Mouse (Mus musculus): ENCODE results near the gene Foxm1. TPM values are rescaled to one million over a fixed set of nuclear protein-coding genes. Genes with fewer than 3 reads are reported as not detected.

The Foxm1 gene
- polyA plus RNA-seq, 1 experiment from 2014 or later = 4.8 TPM

DNA sequence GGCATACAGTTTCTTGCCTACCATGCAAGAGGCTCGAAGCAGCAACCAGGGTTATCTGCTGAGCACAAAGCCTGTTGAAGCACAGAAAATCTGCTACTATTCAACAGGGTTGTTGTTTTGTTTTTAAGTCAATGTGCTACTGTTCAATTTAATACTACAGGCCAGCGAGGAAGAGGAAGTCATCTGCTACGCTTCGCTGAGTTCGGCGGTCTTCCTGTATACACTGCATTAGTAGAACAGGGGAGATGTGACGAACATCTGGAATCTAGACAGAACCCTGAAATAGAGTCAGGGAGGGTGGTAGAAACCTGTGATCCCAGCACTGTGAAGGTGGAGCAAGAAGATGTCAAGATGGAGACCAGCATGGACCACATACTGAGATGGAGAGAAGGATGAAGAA is 21.0 kb downstream of the Foxm1 start:
- Histone ChIP-seq H3K36me3 (ENCODE audit: control insufficient read depth, insufficient read depth, low read length) (no peaks in the 10 kb centered on the region), H3K9ac (ENCODE audit: low read depth, low read length) (no peak overlapping the region), H3K4me3 (ENCODE audit: low read depth, low read length) (no peak overlapping the region), H3K9me3 (replicated peaks; ENCODE audit: control insufficient read depth, low read length, poor library complexity, severe bottlenecking) (no peaks in the 10 kb centered on the region), H3K27me3 (ENCODE audit: control insufficient read depth, insufficient read depth, low read depth, low read length) (no peaks in the 10 kb centered on the region), H3K4me2 (ENCODE audit: low read length) (no peak overlapping the region), H3K4me1 (ENCODE audit: control insufficient read depth, insufficient read depth, low read length) (no peaks in the 10 kb centered on the region), H3K27ac (ENCODE audit: low read length) (no peak overlapping the region)
- WGBS = 82% methylated on average over 7 of the region's 7 CpGs
- ATAC-seq = no peak

GRCm38 (mm10) chr6:128385026-128385425 is 22.3 kb downstream of the Foxm1 start:
- H3K27ac ChIP-seq (ENCODE audit: low read length) = no peak overlapping the region
- H3K9ac ChIP-seq (ENCODE audit: low read depth, low read length) = no peak overlapping the region
- no peak for ATAC-seq
- no peaks in the 10 kb centered on the region for H3K36me3 ChIP-seq (ENCODE audit: control insufficient read depth, insufficient read depth, low read length)
- H3K4me3 ChIP-seq (ENCODE audit: low read depth, low read length) = no peak overlapping the region
- H3K27me3 ChIP-seq (ENCODE audit: control insufficient read depth, insufficient read depth, low read depth, low read length) = no peaks in the 10 kb centered on the region
- no peaks in the 10 kb centered on the region for H3K9me3 ChIP-seq (replicated peaks; ENCODE audit: control insufficient read depth, low read length, poor library complexity, severe bottlenecking)
- H3K4me2 ChIP-seq (ENCODE audit: low read length) = no peak overlapping the region
- WGBS = 73% methylated on average over 1 of the region's 1 CpGs
- no peaks in the 10 kb centered on the region for H3K4me1 ChIP-seq (ENCODE audit: control insufficient read depth, insufficient read depth, low read length)

DNA sequence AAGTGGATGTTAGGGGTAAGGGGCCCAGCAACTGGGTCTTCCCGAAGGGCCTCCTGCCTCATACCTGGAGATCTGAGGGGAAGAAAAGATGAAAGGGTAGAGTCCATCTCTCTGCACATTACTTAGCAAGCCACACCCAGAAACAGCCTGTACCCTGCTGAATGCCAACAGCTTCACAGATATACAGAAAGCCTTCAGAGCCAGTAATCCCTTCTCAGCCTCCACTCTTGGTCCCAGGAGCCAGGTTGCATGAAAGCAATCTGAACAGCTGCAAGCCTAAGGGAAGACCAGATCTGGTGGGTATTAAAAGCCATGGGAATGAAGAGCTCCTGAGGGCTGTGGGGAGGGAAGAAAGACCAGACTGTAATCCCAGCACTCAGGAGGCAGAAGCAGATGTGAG is 26.4 kb downstream of the Foxm1 start:
- Histone ChIP-seq H3K4me2 (ENCODE audit: low read length) (no peak overlapping the region), H3K27me3 (ENCODE audit: control insufficient read depth, insufficient read depth, low read depth, low read length) (no peaks in the 10 kb centered on the region), H3K9me3 (replicated peaks; ENCODE audit: control insufficient read depth, low read length, poor library complexity, severe bottlenecking) (no peaks in the 10 kb centered on the region), H3K9ac (ENCODE audit: low read depth, low read length) (no peak overlapping the region), H3K4me3 (ENCODE audit: low read depth, low read length) (no peak overlapping the region), H3K27ac (ENCODE audit: low read length) (no peak overlapping the region), H3K36me3 (ENCODE audit: control insufficient read depth, insufficient read depth, low read length) (no peaks in the 10 kb centered on the region), H3K4me1 (ENCODE audit: control insufficient read depth, insufficient read depth, low read length) (no peaks in the 10 kb centered on the region)
- no peak for ATAC-seq
- WGBS = 94% methylated on average over 1 of the region's 1 CpGs

GRCm38 (mm10) chr6:128390683-128391082 is 27.9 kb downstream of the Foxm1 start:
- no peaks in the 10 kb centered on the region for H3K27me3 ChIP-seq (ENCODE audit: control insufficient read depth, insufficient read depth, low read depth, low read length)
- H3K4me2 ChIP-seq (ENCODE audit: low read length) = no peak overlapping the region
- no peak overlapping the region for H3K9ac ChIP-seq (ENCODE audit: low read depth, low read length)
- no peaks in the 10 kb centered on the region for H3K36me3 ChIP-seq (ENCODE audit: control insufficient read depth, insufficient read depth, low read length)
- no peaks in the 10 kb centered on the region for H3K4me1 ChIP-seq (ENCODE audit: control insufficient read depth, insufficient read depth, low read length)
- no peaks in the 10 kb centered on the region for H3K9me3 ChIP-seq (replicated peaks; ENCODE audit: control insufficient read depth, low read length, poor library complexity, severe bottlenecking)
- 37% methylated on average over 1 of the region's 1 CpGs for WGBS
- H3K4me3 ChIP-seq (ENCODE audit: low read depth, low read length) = no peak overlapping the region
- H3K27ac ChIP-seq (ENCODE audit: low read length) = no peak overlapping the region
- no peak for ATAC-seq

- Histone ChIP-seq H3K4me2 (ENCODE audit: low read length) (no peak overlapping the region), H3K36me3 (ENCODE audit: control insufficient read depth, insufficient read depth, low read length) (no peaks in the 10 kb centered on the region), H3K9ac (ENCODE audit: low read depth, low read length) (no peak overlapping the region), H3K4me1 (ENCODE audit: control insufficient read depth, insufficient read depth, low read length) (peaks cover 17% of the 10 kb centered on the region), H3K9me3 (replicated peaks; ENCODE audit: control insufficient read depth, low read length, poor library complexity, severe bottlenecking) (no peaks in the 10 kb centered on the region), H3K27me3 (ENCODE audit: control insufficient read depth, insufficient read depth, low read depth, low read length) (no peaks in the 10 kb centered on the region), H3K4me3 (ENCODE audit: low read depth, low read length) (no peak overlapping the region), H3K27ac (ENCODE audit: low read length) (no peak overlapping the region)
- ATAC-seq = no peak
- 86% methylated on average over 7 of the region's 7 CpGs for WGBS
Measured at GRCm38 (mm10) chr6:128397574-128398261, 35.0 kb downstream of the Foxm1 start.

DNA sequence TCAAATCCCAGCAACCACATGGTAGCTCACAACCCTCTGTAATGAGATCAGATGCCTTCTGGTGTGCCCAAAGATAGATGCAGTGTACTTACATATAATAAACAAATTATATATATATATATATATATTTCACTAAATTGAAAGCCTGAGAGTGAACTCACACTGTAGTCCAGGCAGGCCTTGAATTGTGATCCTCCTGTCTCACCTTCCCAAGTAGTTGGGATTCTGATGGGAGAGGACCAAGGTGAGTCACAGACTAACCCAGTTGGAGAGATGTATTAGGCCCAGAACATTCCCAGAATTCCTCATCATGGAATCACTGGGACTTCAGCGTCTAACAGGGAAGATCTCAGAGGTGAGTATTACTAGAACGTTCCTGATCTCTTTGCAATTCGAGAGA is 36.2 kb downstream of the Foxm1 start, which contains the start of gene Nrip2:
Nrip2 (plus strand) TSS at position 301 of the 400 bp plus-strand sequence.
- no peak for ATAC-seq
- 77% methylated on average over 3 of the region's 3 CpGs for WGBS
- peak within 1 kb of the TSS; percentile 54 for H3K4me2 ChIP-seq (ENCODE audit: low read length)
- H3K9me3 ChIP-seq (replicated peaks; ENCODE audit: control insufficient read depth, low read length, poor library complexity, severe bottlenecking) = no peaks in the 10 kb centered on the region
- peak within 1 kb of the TSS; percentile 28 for H3K4me3 ChIP-seq (ENCODE audit: low read depth, low read length)
- H3K9ac ChIP-seq (ENCODE audit: low read depth, low read length) = peak within 1 kb of the TSS; percentile 60
- H3K4me1 ChIP-seq (ENCODE audit: control insufficient read depth, insufficient read depth, low read length) = peaks cover 17% of the 10 kb centered on the region
- no peaks in the 10 kb centered on the region for H3K36me3 ChIP-seq (ENCODE audit: control insufficient read depth, insufficient read depth, low read length)
- peak within 1 kb of the TSS; percentile 56 for H3K27ac ChIP-seq (ENCODE audit: low read length)
- H3K27me3 ChIP-seq (ENCODE audit: control insufficient read depth, insufficient read depth, low read depth, low read length) = no peaks in the 10 kb centered on the region

DNA sequence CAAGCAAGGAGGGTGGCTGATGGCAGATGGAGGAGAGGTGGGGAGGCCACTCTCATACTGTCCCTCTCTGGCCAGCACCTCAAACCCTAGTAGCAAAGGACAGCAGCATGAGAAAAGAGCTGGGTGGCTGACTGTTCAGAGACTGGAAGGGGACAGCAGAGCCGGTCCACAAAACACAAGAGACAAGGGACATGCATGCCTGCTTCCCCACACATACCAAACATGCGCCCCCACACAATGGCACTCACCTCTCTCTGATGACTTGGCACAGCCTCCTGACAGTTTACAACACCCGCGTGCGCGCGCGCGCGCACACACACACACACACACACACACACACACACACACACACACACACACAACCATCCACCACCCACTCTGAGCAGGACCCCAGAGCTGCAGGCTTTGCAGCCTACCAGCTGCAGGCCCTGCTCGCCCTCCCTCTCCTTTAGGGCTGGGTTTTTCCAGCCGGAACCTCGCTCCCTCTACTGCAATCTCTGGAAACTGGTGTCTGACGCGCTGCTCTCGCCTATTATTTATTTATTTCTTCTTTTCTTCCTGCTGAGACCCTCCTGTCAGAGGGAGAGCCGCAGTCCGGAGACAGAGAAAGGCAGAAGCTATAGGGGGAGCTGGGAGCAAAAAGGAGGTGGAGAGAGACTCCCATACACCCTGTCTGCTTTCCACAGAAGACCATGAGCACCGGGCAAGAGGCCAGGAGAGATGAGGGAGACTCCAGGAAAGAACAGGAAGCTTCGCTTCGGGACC is 36.8 kb downstream of the Foxm1 start:
- no peaks in the 10 kb centered on the region for H3K27me3 ChIP-seq (ENCODE audit: control insufficient read depth, insufficient read depth, low read depth, low read length)
- H3K4me1 ChIP-seq (ENCODE audit: control insufficient read depth, insufficient read depth, low read length) = peaks cover 17% of the 10 kb centered on the region
- peak overlapping the region; percentile 54 for H3K4me2 ChIP-seq (ENCODE audit: low read length)
- peak overlapping the region; percentile 56 for H3K27ac ChIP-seq (ENCODE audit: low read length)
- ATAC-seq = peak; percentile 91
- peak overlapping the region; percentile 60 for H3K9ac ChIP-seq (ENCODE audit: low read depth, low read length)
- H3K36me3 ChIP-seq (ENCODE audit: control insufficient read depth, insufficient read depth, low read length) = no peaks in the 10 kb centered on the region
- WGBS = 32% methylated on average over 21 of the region's 21 CpGs
- no peaks in the 10 kb centered on the region for H3K9me3 ChIP-seq (replicated peaks; ENCODE audit: control insufficient read depth, low read length, poor library complexity, severe bottlenecking)
- peak overlapping the region; percentile 28 for H3K4me3 ChIP-seq (ENCODE audit: low read depth, low read length)

DNA sequence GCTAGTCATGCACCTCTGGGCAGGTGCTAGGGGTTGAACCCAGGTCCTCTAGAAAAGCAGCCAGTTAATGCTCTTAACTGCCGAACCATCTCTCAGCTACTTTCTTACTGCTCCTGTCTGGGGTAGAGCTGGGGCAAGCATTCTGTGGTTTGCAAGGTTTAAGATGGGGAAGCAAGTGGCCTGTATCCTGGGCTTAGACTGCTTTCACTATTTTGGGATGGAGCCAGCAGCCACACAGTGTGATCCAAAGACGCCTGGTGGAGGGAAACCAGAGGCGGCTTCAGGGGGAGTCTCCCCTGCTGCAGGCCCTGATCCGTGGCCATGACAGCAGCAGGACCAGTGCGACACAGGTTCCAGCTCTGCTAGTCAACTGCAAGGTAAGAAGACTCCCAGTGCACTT is 41.9 kb downstream of the Foxm1 start:
- H3K4me1 ChIP-seq (ENCODE audit: control insufficient read depth, insufficient read depth, low read length) = peaks cover 13% of the 10 kb centered on the region
- H3K9me3 ChIP-seq (replicated peaks; ENCODE audit: control insufficient read depth, low read length, poor library complexity, severe bottlenecking) = no peaks in the 10 kb centered on the region
- 62% methylated on average over 5 of the region's 5 CpGs for WGBS
- no peak overlapping the region for H3K9ac ChIP-seq (ENCODE audit: low read depth, low read length)
- peaks cover 13% of the 10 kb centered on the region for H3K36me3 ChIP-seq (ENCODE audit: control insufficient read depth, insufficient read depth, low read length)
- no peaks in the 10 kb centered on the region for H3K27me3 ChIP-seq (ENCODE audit: control insufficient read depth, insufficient read depth, low read depth, low read length)
- no peak for ATAC-seq
- no peak overlapping the region for H3K4me2 ChIP-seq (ENCODE audit: low read length)
- H3K27ac ChIP-seq (ENCODE audit: low read length) = no peak overlapping the region
- no peak overlapping the region for H3K4me3 ChIP-seq (ENCODE audit: low read depth, low read length)

DNA sequence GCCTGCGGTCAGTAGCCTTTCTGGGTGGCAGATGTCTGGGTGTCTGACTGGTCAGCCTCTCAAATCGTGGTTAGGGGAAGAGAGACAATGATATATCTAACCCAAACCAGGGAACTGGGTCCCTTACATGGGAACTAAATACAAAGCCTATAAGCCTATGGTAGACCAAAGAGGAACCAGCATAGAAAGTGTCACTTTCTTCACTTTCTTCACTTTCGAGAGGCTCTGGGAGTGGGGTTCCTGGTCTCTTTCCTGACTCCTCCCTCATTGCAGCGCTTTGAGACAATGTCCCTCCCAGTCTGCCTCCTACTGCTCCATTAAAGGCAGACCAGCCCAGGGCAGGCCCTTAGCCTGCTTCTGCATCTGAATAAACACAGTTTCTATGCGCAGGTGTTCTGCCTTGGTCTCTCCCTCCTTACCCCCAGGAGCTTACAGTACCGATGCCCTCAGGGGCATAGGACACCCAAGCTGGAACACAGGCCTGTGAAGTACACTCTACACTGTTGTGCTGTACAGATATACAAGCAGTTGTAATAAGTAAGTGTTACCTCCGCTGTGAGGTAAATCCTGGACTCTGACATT is 45.9 kb downstream of the Foxm1 start:
- Histone ChIP-seq H3K4me1 (ENCODE audit: control insufficient read depth, insufficient read depth, low read length) (no peaks in the 10 kb centered on the region), H3K27ac (ENCODE audit: low read length) (no peak overlapping the region), H3K36me3 (ENCODE audit: control insufficient read depth, insufficient read depth, low read length) (peaks cover 30% of the 10 kb centered on the region), H3K4me2 (ENCODE audit: low read length) (no peak overlapping the region), H3K4me3 (ENCODE audit: low read depth, low read length) (no peak overlapping the region), H3K9ac (ENCODE audit: low read depth, low read length) (no peak overlapping the region), H3K9me3 (replicated peaks; ENCODE audit: control insufficient read depth, low read length, poor library complexity, severe bottlenecking) (no peaks in the 10 kb centered on the region), H3K27me3 (ENCODE audit: control insufficient read depth, insufficient read depth, low read depth, low read length) (no peaks in the 10 kb centered on the region)
- no peak for ATAC-seq
- WGBS = 90% methylated on average over 7 of the region's 7 CpGs

Data from midbrain, embryonic 16.5 days (tissue).